Mouse (Mus musculus): ENCODE results near the gene Grasp. TPM values are rescaled to one million over a fixed set of nuclear protein-coding genes. Genes with fewer than 3 reads are reported as not detected.
A peak's percentile ranks its signal among the peaks of the same experiment; 100 is the strongest.

Grasp gene
- polyA plus RNA-seq, 2 experiments: 7.5 to 20.5 TPM

DNA sequence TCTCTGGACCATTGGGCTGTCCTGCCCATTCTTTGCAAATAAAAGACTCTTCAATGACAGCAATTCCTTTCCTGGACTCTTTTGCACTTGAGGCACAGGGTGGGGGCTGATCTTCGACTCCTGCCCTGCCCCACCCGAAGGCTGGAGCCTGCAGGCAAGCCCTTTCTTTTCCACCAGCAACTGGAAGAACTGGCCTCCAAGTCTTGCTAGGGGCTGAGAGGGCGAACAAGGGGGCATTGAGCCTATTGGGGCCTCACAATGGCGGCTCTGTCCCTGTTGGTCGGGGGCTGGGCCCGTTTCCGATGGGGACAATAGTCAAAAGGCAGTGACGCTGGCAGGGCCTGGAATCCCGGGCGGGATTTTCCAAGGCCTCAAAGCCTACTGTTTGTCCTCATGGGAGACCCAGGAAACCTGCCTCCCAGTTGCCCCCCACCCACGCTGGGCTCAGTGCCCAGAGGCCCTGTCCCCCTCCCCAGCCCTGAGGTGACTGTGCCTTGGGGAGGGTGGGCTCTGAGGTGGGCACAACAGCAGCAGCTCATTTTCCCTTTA, 53.4 kb downstream of the Grasp start:
- DNase-seq (ENCODE audit: low spot score) (peak; percentile 20), ATAC-seq (ENCODE audit: low FRiP score, low read depth) (no peak)
- Histone ChIP-seq H3K4me3 (replicated peaks; ENCODE audit: low read length) (no peak overlapping the region), H3K9me3 (ENCODE audit: control insufficient read depth, low read length) (no peaks in the 10 kb centered on the region), H3K27ac (replicated peaks; ENCODE audit: low read depth, low read length) (peak overlapping the region; percentile 77), H3K27me3 (ENCODE audit: control insufficient read depth, insufficient read depth, low read length) (no peaks in the 10 kb centered on the region), H3K4me2 (replicated peaks; ENCODE audit: low read depth, low read length, severe bottlenecking) (no peak overlapping the region), H3K4me1 (ENCODE audit: control insufficient read depth, insufficient read depth, low read length) (peaks cover 20% of the 10 kb centered on the region), H3K36me3 (ENCODE audit: control insufficient read depth, insufficient read depth, low read length) (peaks cover 23% of the 10 kb centered on the region), H3K9ac (ENCODE audit: low read depth, low read length, severe bottlenecking) (no peak overlapping the region)
- 64% methylated on average over 11 of the region's 11 CpGs for WGBS
- TF ChIP-seq POLR2A (IDR thresholded peaks at IDR 0.05; ENCODE audit: borderline replicate concordance, extremely low read depth, insufficient read depth, insufficient read length): no peak

DNA sequence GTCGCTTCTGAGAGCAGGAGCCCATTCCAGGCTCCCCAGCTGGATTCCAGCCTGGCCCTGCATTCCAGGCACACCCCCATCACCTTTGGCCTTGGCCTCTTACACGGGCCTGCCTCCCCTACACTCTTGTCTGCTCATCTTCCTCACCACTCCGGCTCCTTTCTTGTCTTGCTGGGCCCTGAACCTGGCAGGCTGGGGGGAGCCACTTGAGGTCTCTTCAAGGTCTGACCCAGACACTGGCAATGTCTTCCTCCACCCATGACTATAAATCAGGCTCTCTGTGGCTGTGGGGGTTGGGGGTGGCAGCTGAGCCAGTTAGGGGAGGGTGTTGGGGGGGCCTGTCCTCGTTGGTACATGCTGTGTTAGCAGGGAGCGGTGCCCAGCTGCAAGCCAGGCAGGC, 54.6 kb downstream of the Grasp start:
- no peaks in the 10 kb centered on the region for H3K27me3 ChIP-seq (ENCODE audit: control insufficient read depth, insufficient read depth, low read length)
- ATAC-seq (ENCODE audit: low FRiP score, low read depth) (no peak), DNase-seq (ENCODE audit: low spot score) (no peak)
- no peaks in the 10 kb centered on the region for H3K9me3 ChIP-seq (ENCODE audit: control insufficient read depth, low read length)
- peak overlapping the region; percentile 77 for H3K27ac ChIP-seq (replicated peaks; ENCODE audit: low read depth, low read length)
- H3K4me1 ChIP-seq (ENCODE audit: control insufficient read depth, insufficient read depth, low read length): peaks cover 20% of the 10 kb centered on the region
- H3K9ac ChIP-seq (ENCODE audit: low read depth, low read length, severe bottlenecking): no peak overlapping the region; the same call in 1 of the 2 replicates
- no peak overlapping the region for H3K4me3 ChIP-seq (replicated peaks; ENCODE audit: low read length)
- WGBS: 42% methylated on average over 5 of the region's 5 CpGs
- no peak overlapping the region for H3K4me2 ChIP-seq (replicated peaks; ENCODE audit: low read depth, low read length, severe bottlenecking)
- H3K36me3 ChIP-seq (ENCODE audit: control insufficient read depth, insufficient read depth, low read length): peaks cover 11% of the 10 kb centered on the region
- TF ChIP-seq POLR2A (IDR thresholded peaks at IDR 0.05; ENCODE audit: borderline replicate concordance, extremely low read depth, insufficient read depth, insufficient read length): no peak

DNA sequence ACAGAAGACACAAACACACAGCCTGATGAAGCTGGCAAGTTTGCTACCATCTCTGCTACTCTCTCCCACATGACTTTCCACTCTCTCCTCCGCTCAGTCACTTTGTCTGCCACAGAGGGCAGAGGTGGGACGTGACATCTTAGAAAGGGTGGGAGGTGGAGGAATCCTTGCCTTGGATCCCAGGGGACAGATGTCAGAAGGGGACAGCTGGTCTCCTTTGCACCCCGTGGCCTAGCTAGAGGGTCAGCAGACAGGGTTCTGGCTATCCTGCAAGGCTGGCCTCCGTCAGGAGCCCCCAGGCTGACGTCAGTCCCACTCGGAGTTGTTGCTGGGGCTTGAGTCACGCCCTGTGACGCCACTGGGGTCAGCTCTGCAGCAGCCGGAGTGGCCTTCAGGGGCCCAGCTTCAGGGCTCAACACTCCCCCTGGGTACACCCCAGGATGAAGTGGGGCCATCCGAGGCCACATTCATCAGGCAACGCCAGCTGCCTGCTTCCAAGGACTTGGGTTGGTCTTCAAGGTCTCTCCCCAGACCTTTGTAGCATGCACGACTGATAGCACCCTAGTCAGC, 55.5 kb downstream of the Grasp start:
- WGBS: 64% methylated on average over 12 of the region's 12 CpGs
- TF ChIP-seq POLR2A (IDR thresholded peaks at IDR 0.05; ENCODE audit: borderline replicate concordance, extremely low read depth, insufficient read depth, insufficient read length): no peak
- DNase-seq (ENCODE audit: low spot score): no peak
- no peak overlapping the region for H3K9ac ChIP-seq (ENCODE audit: low read depth, low read length, severe bottlenecking)
- no peak overlapping the region for H3K27ac ChIP-seq (replicated peaks; ENCODE audit: low read depth, low read length)
- no peaks in the 10 kb centered on the region for H3K9me3 ChIP-seq (ENCODE audit: control insufficient read depth, low read length)
- H3K27me3 ChIP-seq (ENCODE audit: control insufficient read depth, insufficient read depth, low read length): no peaks in the 10 kb centered on the region
- H3K36me3 ChIP-seq (ENCODE audit: control insufficient read depth, insufficient read depth, low read length): peaks cover 3% of the 10 kb centered on the region
- no peak overlapping the region for H3K4me2 ChIP-seq (replicated peaks; ENCODE audit: low read depth, low read length, severe bottlenecking)
- H3K4me3 ChIP-seq (replicated peaks; ENCODE audit: low read length): no peak overlapping the region
- no peak for ATAC-seq (ENCODE audit: low FRiP score, low read depth)
- H3K4me1 ChIP-seq (ENCODE audit: control insufficient read depth, insufficient read depth, low read length): peaks cover 20% of the 10 kb centered on the region

Small RNA genes within 50 kb of the gene (microRNA-seq; reads per million reads assigned to microRNA genes)
- 0.69 reads per million for gene Mir6962

Other genes with a start within 250 kb of the Grasp start
- gene Gm47841, start 176.8 kb upstream of the Grasp start, polyA plus RNA-seq (2012; rRNA removed): 0.05 TPM in 1 of 2 replicates, not detected in the other
- not detected in 2 replicates for gene Gm47841, start 176.8 kb upstream of the Grasp start, polyA plus RNA-seq (2014; fragmentation: Nextera tagmentation; extraction: Ambion mirVana)
- 3.7 and 5.4 TPM in 2 replicates for gene Fignl2, start 145.6 kb upstream of the Grasp start, polyA plus RNA-seq (2012; rRNA removed)
- gene Fignl2, start 145.6 kb upstream of the Grasp start, polyA plus RNA-seq (2014; fragmentation: Nextera tagmentation; extraction: Ambion mirVana): 0.15 and 0.17 TPM in 2 replicates
- gene Ankrd33, start 108.4 kb upstream of the Grasp start, polyA plus RNA-seq (2012; rRNA removed): not detected in 2 replicates
- not detected in 2 replicates for gene Ankrd33, start 108.4 kb upstream of the Grasp start, polyA plus RNA-seq (2014; fragmentation: Nextera tagmentation; extraction: Ambion mirVana)
- gene Acvrl1, start 95.7 kb upstream of the Grasp start, polyA plus RNA-seq (2012; rRNA removed): 16.1 and 17.8 TPM in 2 replicates
- 8.2 and 10.2 TPM in 2 replicates for gene Acvrl1, start 95.7 kb upstream of the Grasp start, polyA plus RNA-seq (2014; fragmentation: Nextera tagmentation; extraction: Ambion mirVana)
- gene Acvr1b, start 50.1 kb upstream of the Grasp start, polyA plus RNA-seq (2012; rRNA removed): 27.2 and 32.8 TPM in 2 replicates
- gene Acvr1b, start 50.1 kb upstream of the Grasp start, polyA plus RNA-seq (2014; fragmentation: Nextera tagmentation; extraction: Ambion mirVana): 12.3 and 12.9 TPM in 2 replicates
- 19.6 and 31.2 TPM in 2 replicates for gene Nr4a1, start 30.1 kb downstream of the Grasp start, polyA plus RNA-seq (2012; rRNA removed)
- 9.9 and 10.5 TPM in 2 replicates for gene Nr4a1, start 30.1 kb downstream of the Grasp start, polyA plus RNA-seq (2014; fragmentation: Nextera tagmentation; extraction: Ambion mirVana)
- gene Atg101, start 60.1 kb downstream of the Grasp start, polyA plus RNA-seq (2012; rRNA removed): 42.9 and 47.2 TPM in 2 replicates
- 53.3 and 56.0 TPM in 2 replicates for gene Atg101, start 60.1 kb downstream of the Grasp start, polyA plus RNA-seq (2014; fragmentation: Nextera tagmentation; extraction: Ambion mirVana)
- gene 6030408B16Rik, start 69.0 kb downstream of the Grasp start, polyA plus RNA-seq (2012; rRNA removed): 1.0 and 2.2 TPM in 2 replicates
- 0.74 and 1.8 TPM in 2 replicates for gene 6030408B16Rik, start 69.0 kb downstream of the Grasp start, polyA plus RNA-seq (2014; fragmentation: Nextera tagmentation; extraction: Ambion mirVana)
- 3.3 and 3.6 TPM in 2 replicates for gene Krt80, start 146.0 kb downstream of the Grasp start, polyA plus RNA-seq (2012; rRNA removed)
- gene Krt80, start 146.0 kb downstream of the Grasp start, polyA plus RNA-seq (2014; fragmentation: Nextera tagmentation; extraction: Ambion mirVana): 3.8 TPM in 2 replicates
- 13.8 and 19.3 TPM in 2 replicates for gene Krt7, start 186.9 kb downstream of the Grasp start, polyA plus RNA-seq (2012; rRNA removed)
- gene Krt7, start 186.9 kb downstream of the Grasp start, polyA plus RNA-seq (2014; fragmentation: Nextera tagmentation; extraction: Ambion mirVana): 26.7 and 29.7 TPM in 2 replicates
- gene Krt87, start 214.6 kb downstream of the Grasp start, polyA plus RNA-seq (2012; rRNA removed): 0.73 and 1.5 TPM in 2 replicates
- gene Krt87, start 214.6 kb downstream of the Grasp start, polyA plus RNA-seq (2014; fragmentation: Nextera tagmentation; extraction: Ambion mirVana): 0.61 and 0.89 TPM in 2 replicates
- gene Krt88, start 223.6 kb downstream of the Grasp start, polyA plus RNA-seq (2012; rRNA removed): 0.15 TPM in 1 of 2 replicates, not detected in the other
- gene Krt88, start 223.6 kb downstream of the Grasp start, polyA plus RNA-seq (2014; fragmentation: Nextera tagmentation; extraction: Ambion mirVana): not detected in 2 replicates
- gene Krt81, start 239.6 kb downstream of the Grasp start, polyA plus RNA-seq (2012; rRNA removed): not detected in 2 replicates
- gene Krt81, start 239.6 kb downstream of the Grasp start, polyA plus RNA-seq (2014; fragmentation: Nextera tagmentation; extraction: Ambion mirVana): not detected in 2 replicates
- 0.15 TPM in 1 of 2 replicates, not detected in the other for gene Krt86, start 249.3 kb downstream of the Grasp start, polyA plus RNA-seq (2012; rRNA removed)
- gene Krt86, start 249.3 kb downstream of the Grasp start, polyA plus RNA-seq (2014; fragmentation: Nextera tagmentation; extraction: Ambion mirVana): 0.10 TPM in 1 of 2 replicates, not detected in the other

Measured in limb, embryonic 14.5 days (tissue).